Mouse (Mus musculus): ENCODE measurements around the gene Kif16b. TPM values are rescaled to one million over a fixed set of nuclear protein-coding genes. Genes with fewer than 3 reads are reported as not detected.

Kif16b gene
- polyA plus RNA-seq, 1 experiment from 2014 or later, result 11.2 TPM

Other genes starting within 250 kb of the Kif16b start
- 97.3 and 103 TPM in 2 replicates for gene Snrpb2, start 161.5 kb upstream of the Kif16b start, polyA plus RNA-seq (2015; fragmentation: Nextera tagmentation; extraction: Ambion mirVana)
- 15.4 and 15.7 TPM in 2 replicates for gene Otor, start 176.9 kb upstream of the Kif16b start, polyA plus RNA-seq (2015; fragmentation: Nextera tagmentation; extraction: Ambion mirVana)

Data from limb, embryonic 13.5 days (tissue).